Mouse (Mus musculus) lung, adult 2 months (tissue): Measurements from ENCODE around the gene Glipr2. TPM values are rescaled to one million over a fixed set of nuclear protein-coding genes. Genes with fewer than 3 reads are reported as not detected.

Experiments
- DNase-seq: peaks from one replicate; pipeline ENCODE4 v3.0.0; 2022
- H3K4me1 ChIP-seq: fragments of 200-500 bp; 2 replicates; pipeline ENCODE4 v1.6.1; 2011; ENCODE audit warnings: low read length; ENCODE audit not compliant: control insufficient read depth, insufficient read depth
- H3K4me3 ChIP-seq: fragments of 200-500 bp; replicated peaks from 2 replicates; pipeline ENCODE3; 2011; ENCODE audit warnings: low read depth, mild to moderate bottlenecking, control low read depth, low read length; ENCODE audit errors: extremely low read depth
- CTCF ChIP-seq: fragments of 200-500 bp; IDR thresholded peaks from 2 replicates; pipeline ENCODE4 v1.5.1; 2011; ENCODE audit warnings: mild to moderate bottlenecking, low read length, control low read depth; ENCODE audit not compliant: insufficient read depth
- POLR2A ChIP-seq: fragments of 200-500 bp; IDR thresholded peaks from 2 replicates; pipeline ENCODE4 v1.6.1; 2011; ENCODE audit warnings: low read depth, mild to moderate bottlenecking, control low read depth, low read length, borderline replicate concordance; ENCODE audit errors: extremely low read depth
- WGBS: fragments of 180-500 bp; shearing (Covaris S2); methylation state at CpG from one replicate; pipeline ENCODE4 v1.1.7; 2018; 5-methylcytosine and 5-hydroxymethylcytosine counted together
- polyA plus RNA-seq: library from polyadenylated mRNA; depleted of rRNA; stranded (reverse); fragments of >200 nt; gene quantifications from 2 replicates; pipeline ENCODE4 v1.2.3, GENCODE M21; 2012

Gene Glipr2
- polyA plus RNA-seq, 1 experiment, result 18.1 TPM

- TF ChIP-seq POLR2A (no peak), CTCF (no peak)
- Histone ChIP-seq H3K4me1 (peaks cover 12% of the 10 kb centered on the region), H3K4me3 (no peak overlapping the region)
- 49% methylated on average over 17 of the region's 17 CpGs for WGBS
- no peak for DNase-seq
These were observed 21.6 kb downstream of the Glipr2 start for GRCm38 (mm10) chr4:43978521-43979443.

DNA sequence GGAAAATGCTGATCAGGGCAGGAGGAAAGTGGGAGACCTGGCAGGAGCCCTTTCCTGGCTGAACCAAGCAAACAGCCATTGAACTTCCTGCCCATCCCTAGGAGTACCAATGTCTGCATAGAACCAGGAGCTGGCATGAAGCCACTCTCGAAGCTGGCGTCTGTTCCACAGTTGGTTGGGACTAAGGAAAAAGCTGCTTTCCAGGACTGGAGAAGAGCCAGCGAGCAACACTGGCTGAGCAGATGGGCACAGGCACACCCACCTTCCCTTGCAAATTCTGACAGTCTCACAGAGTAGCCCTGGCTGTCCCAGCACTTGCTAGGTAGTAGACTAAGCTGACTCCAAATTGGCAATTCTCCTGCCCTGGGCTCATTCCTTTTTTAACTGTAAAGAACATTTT, 22.5 kb downstream of the Glipr2 start:
- no peak overlapping the region for H3K4me3 ChIP-seq
- WGBS, result 28% methylated on average over 3 of the region's 3 CpGs
- peak; percentile 43 for DNase-seq
- TF ChIP-seq CTCF (no peak), POLR2A (no peak)
- H3K4me1 ChIP-seq, result peaks cover 12% of the 10 kb centered on the region

DNA sequence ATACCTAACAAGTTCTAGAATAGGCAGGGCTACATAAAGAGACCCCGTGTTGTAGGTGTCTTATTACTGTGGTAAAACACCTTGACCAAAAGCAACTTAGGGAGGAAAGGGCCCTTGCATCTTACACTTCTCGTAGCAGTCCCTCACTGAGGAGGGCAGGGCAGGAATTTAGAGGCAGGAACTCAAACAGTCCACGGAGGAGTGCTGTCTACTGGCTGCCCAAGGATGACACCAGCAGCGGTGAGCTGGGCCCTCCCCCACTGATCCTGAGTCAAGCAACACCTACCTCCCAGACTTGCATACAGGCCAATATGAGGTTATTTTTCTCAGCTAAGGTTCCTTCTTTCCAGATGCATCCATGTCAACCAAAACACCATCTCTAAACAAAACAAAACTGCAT, 23.0 kb downstream of the Glipr2 start:
- 77% methylated on average over 4 of the region's 4 CpGs for WGBS
- H3K4me1 ChIP-seq, result peaks cover 12% of the 10 kb centered on the region
- no peak overlapping the region for H3K4me3 ChIP-seq
- no peak for TF ChIP-seq CTCF
- TF ChIP-seq POLR2A, result no peak
- DNase-seq, result no peak

DNA sequence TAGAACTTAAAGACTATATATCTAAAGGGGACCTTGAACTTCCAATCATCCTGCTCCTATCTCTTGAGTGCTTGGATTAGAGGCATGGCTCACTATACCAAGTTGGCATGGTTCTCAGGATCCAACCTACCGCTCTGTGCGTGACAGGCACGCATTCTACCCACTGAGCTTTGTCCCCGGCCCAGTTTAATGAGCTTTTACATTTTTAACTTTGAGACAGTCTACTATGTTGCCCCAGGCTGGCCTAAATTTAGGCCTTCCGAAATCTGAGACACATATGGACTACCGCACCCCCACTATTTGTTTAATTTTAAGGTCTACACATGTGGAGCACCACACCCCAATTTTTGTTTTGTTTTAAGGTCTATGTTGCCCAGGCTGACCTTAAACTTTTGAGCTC, 23.6 kb downstream of the Glipr2 start:
- TF ChIP-seq CTCF, result no peak
- TF ChIP-seq POLR2A, result no peak
- 97% methylated on average over 6 of the region's 6 CpGs for WGBS
- DNase-seq, result no peak
- Histone ChIP-seq H3K4me3 (no peak overlapping the region), H3K4me1 (peaks cover 12% of the 10 kb centered on the region)

- WGBS, result 72% methylated on average over 7 of the region's 7 CpGs
- TF ChIP-seq POLR2A, result no peak
- no peak for TF ChIP-seq CTCF
- no peak for DNase-seq
These were observed 24.1 kb downstream of the Glipr2 start for GRCm38 (mm10) chr4:43981251-43981650.

DNA sequence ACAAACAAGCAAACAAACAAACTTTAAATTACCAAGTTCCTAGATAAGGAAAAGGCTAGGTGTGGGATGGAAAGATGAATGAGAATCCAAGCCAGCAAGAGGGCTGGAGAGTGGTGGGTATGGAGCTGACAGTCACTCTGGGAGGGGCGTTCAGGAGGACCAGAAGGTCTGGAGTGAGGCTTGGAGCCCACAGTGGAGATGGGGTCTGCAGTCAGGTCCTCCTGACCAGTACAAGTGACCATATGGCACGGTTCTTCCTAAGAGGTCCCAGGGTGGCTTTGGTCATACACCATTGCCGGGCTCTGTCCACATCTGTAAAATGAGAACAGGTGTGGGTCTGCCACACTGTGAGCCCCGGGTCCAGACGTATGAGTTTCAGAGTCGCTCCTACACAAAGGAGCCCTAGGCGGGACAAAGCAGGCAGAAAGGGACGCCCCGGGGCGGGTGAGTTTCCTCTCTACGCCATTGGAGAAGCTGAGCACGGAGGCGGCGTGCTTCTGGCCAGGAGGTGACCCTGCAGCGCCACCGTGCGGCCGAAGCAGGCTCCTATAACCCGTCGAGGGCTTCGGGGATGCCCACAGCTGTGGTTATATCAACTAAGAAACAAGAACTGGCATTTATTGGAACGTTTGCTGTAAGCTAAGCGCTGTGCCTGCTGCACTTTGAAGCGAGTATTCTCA, 25.0 kb downstream of the Glipr2 start:
- TF ChIP-seq CTCF (peak; percentile 74), POLR2A (no peak)
- peak overlapping the region; percentile 42 for H3K4me3 ChIP-seq
- DNase-seq, result peak; percentile 94
- WGBS, result 1% methylated on average over 24 of the region's 24 CpGs
- H3K4me1 ChIP-seq, result peaks cover 12% of the 10 kb centered on the region

More at GRCm38 (mm10) chr4:43981251-43981650, 24.1 kb downstream of the Glipr2 start:
- Histone ChIP-seq H3K4me1 (peaks cover 12% of the 10 kb centered on the region), H3K4me3 (no peak overlapping the region)

GRCm38 (mm10) chr4:43983181-43983580, 26.0 kb downstream of the Glipr2 start, which contains the start of gene Ccin:
Ccin (plus strand) TSS chr4:43983483.
- TF ChIP-seq CTCF (no peak), POLR2A (no peak)
- H3K4me3 ChIP-seq, result no peak within 1 kb of the TSS
- no peak for DNase-seq
- peaks cover 12% of the 10 kb centered on the region for H3K4me1 ChIP-seq
- 72% methylated on average over 11 of the region's 11 CpGs for WGBS

DNA sequence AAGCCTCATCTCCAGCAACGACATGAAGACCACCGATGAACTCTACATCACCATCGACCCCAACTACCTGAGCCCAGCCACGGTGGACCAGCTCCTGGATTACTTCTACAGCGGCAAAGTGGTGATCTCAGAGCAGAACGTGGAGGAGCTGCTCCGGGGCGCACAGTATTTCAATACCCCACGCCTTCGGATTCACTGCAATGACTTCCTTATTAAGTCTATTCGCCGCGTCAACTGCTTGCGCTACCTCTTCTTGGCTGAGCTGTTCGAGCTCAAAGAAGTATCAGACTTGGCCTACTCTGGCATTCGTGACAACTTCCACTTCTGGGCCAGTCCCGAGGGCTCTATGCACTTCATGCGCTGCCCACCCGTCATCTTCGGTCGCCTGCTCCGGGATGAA, 26.6 kb downstream of the Glipr2 start:
- 93% methylated on average over 22 of the region's 22 CpGs for WGBS
- TF ChIP-seq CTCF (no peak), POLR2A (no peak)
- peaks cover 11% of the 10 kb centered on the region for H3K4me1 ChIP-seq
- H3K4me3 ChIP-seq, result no peak overlapping the region
- no peak for DNase-seq

- H3K4me1 ChIP-seq, result peaks cover 6% of the 10 kb centered on the region
- DNase-seq, result no peak
- WGBS, result 92% methylated on average over 19 of the region's 19 CpGs
- TF ChIP-seq POLR2A, result no peak
- TF ChIP-seq CTCF, result no peak
- no peak overlapping the region for H3K4me3 ChIP-seq
These were observed 27.1 kb downstream of the Glipr2 start for GRCm38 (mm10) chr4:43984326-43984725.
